Mouse (Mus musculus) MEL (cell line): ENCODE data around the gene Abhd17a.

Experiments
- CTCF ChIP-seq, 3 experiments: IDR thresholded peaks in 2 of 3; conservative IDR thresholded peaks in 1 of 3; 2 replicates each; pipeline ENCODE4 v1.5.1; 2011 to 2012; ENCODE audit warnings: low read length in 3 of 3, low read depth in 2 of 3, mild to moderate bottlenecking in 2 of 3, improper control_type of control experiment in 1 of 3, inconsistent platforms in 1 of 3, mixed read lengths in 1 of 3, moderate library complexity in 1 of 3; ENCODE audit not compliant: control insufficient read depth in 1 of 3, insufficient read depth in 1 of 3, poor library complexity in 1 of 3, severe bottlenecking in 1 of 3
- E2F4 ChIP-seq: IDR thresholded peaks from 2 replicates; pipeline ENCODE4 v1.6.1; 2011; ENCODE audit warnings: low read depth, low read length, improper control_type of control experiment, borderline replicate concordance
- EP300 ChIP-seq, 2 experiments: IDR thresholded peaks; 2 replicates each; pipeline ENCODE4 v1.6.1; 2011; ENCODE audit warnings: improper control_type of control experiment in 2 of 2, low read length in 2 of 2, low read depth in 1 of 2, mild to moderate bottlenecking in 1 of 2
- KAT2A ChIP-seq: conservative IDR thresholded peaks from 2 replicates; pipeline ENCODE4 v1.6.1; 2012; ENCODE audit warnings: low read depth, low read length, improper control_type of control experiment, inconsistent platforms
- MAX ChIP-seq: IDR thresholded peaks from 2 replicates; pipeline ENCODE4 v1.6.1; 2011; ENCODE audit warnings: low read length, improper control_type of control experiment
- MAZ ChIP-seq: IDR thresholded peaks from 2 replicates; pipeline ENCODE4 v1.6.1; 2012; ENCODE audit warnings: low read depth, mild to moderate bottlenecking, inconsistent platforms, low read length, improper control_type of control experiment
- MXI1 ChIP-seq: IDR thresholded peaks from 2 replicates; pipeline ENCODE4 v1.6.1; 2011; ENCODE audit warnings: mild to moderate bottlenecking, low read depth, low read length, improper control_type of control experiment
- POLR2A ChIP-seq, 2 experiments: IDR thresholded peaks; 2 replicates each; pipeline ENCODE4 v1.6.1; 2011 to 2012; ENCODE audit warnings: low read length in 2 of 2, mild to moderate bottlenecking in 2 of 2, control low read depth in 1 of 2, improper control_type of control experiment in 1 of 2, low read depth in 1 of 2, moderate library complexity in 1 of 2; ENCODE audit not compliant: control insufficient read depth in 1 of 2, insufficient read depth in 1 of 2, poor library complexity in 1 of 2
- POLR2AphosphoS2 ChIP-seq: IDR thresholded peaks from 2 replicates; pipeline ENCODE4 v1.6.1; 2011; ENCODE audit warnings: low read length, improper control_type of control experiment
- SIN3A ChIP-seq: IDR thresholded peaks from 2 replicates; pipeline ENCODE4 v1.6.1; 2012; ENCODE audit warnings: low read length, improper control_type of control experiment, inconsistent platforms
- ZMIZ1 ChIP-seq: IDR thresholded peaks from 2 replicates; pipeline ENCODE4 v1.6.1; 2012; ENCODE audit warnings: low read depth, mild to moderate bottlenecking, inconsistent platforms, low read length, improper control_type of control experiment, moderate library complexity

GRCm38 (mm10) chr10:80576351-80577194, 13.6 kb downstream of the Abhd17a start:
- TF ChIP-seq CTCF (IDR thresholded peaks at IDR 0.05 in 2 of 3, conservative IDR thresholded peaks at IDR 0.05 in 1 of 3; ENCODE audit: control insufficient read depth in 1 of 3, insufficient read depth in 1 of 3, low read depth in 2 of 3, low read length in 3 of 3, poor library complexity in 1 of 3, severe bottlenecking in 1 of 3) (no peak), POLR2AphosphoS2 (no peak), SIN3A (peak; percentile 85), MAX (peak; percentile 68; the same call in 1 of the 2 replicates), POLR2A (IDR thresholded peaks at IDR 0.05; ENCODE audit: control insufficient read depth in 1 of 2, insufficient read depth in 1 of 2, low read depth in 1 of 2, low read length in 2 of 2, poor library complexity in 1 of 2) (peak; percentile 33 to 60; a peak in 2 of 4 replicates), ZMIZ1 (no peak; the same call in 1 of the 2 replicates), MXI1 (peak; percentile 91), EP300 (IDR thresholded peaks at IDR 0.05; ENCODE audit: low read depth in 1 of 2, low read length in 2 of 2) (no peak), E2F4 (no peak), KAT2A (no peak), MAZ (no peak; the same call in 1 of the 2 replicates)
